Mouse (Mus musculus): ENCODE measurements at regions not wholly inside any gene's neighbourhood (a gene's known extent, or its start where the extent isn't known, plus 50 kb on each side); places are given as distances from the start of the nearest gene placed in this dataset.

GRCm38 (mm10) chr12:69084656-69085055 lies 74.3 kb downstream of the Rps29 start:
- TF ChIP-seq EP300 (optimal IDR thresholded peaks at IDR 0.05) (no peak), CTCF (IDR thresholded peaks at IDR 0.05; ENCODE audit: low read depth) (no peak)

Data from stomach, postnatal 0 days (tissue).